Mouse (Mus musculus) kidney, embryonic 15.5 days (tissue): Measurements from ENCODE around the gene Cbx8. TPM values are rescaled to one million over a fixed set of nuclear protein-coding genes. Genes with fewer than 3 reads are reported as not detected.

ENCODE experiments used
- polyA plus RNA-seq: library from polyadenylated mRNA; unstranded; fragments of >200 nt; fragmentation: Nextera tagmentation; extraction: Ambion mirVana; gene quantifications from 2 replicates; pipeline ENCODE4 v1.2.1, GENCODE M21; 2015

Gene Cbx8
- polyA plus RNA-seq, 1 experiment from 2014 or later = 9.8 TPM

Other genes with a start within 250 kb of the Cbx8 start
- gene Rbfox3, start 129.4 kb downstream of the Cbx8 start, polyA plus RNA-seq = 0.32 and 0.79 TPM in 2 replicates
- gene Enpp7, start 52.8 kb downstream of the Cbx8 start, polyA plus RNA-seq = not detected in 2 replicates
- gene Cbx2, start 18.0 kb downstream of the Cbx8 start, polyA plus RNA-seq = 38.9 and 40.7 TPM in 2 replicates
- 8.6 and 9.9 TPM in 2 replicates for gene Cbx4, start 45.3 kb upstream of the Cbx8 start, polyA plus RNA-seq
- 12.8 and 15.0 TPM in 2 replicates for gene Tbc1d16, start 187.5 kb upstream of the Cbx8 start, polyA plus RNA-seq
- 4.6 and 6.5 TPM in 2 replicates for gene Ccdc40, start 187.6 kb upstream of the Cbx8 start, polyA plus RNA-seq
- gene Gaa, start 226.9 kb upstream of the Cbx8 start, polyA plus RNA-seq = 53.9 and 64.8 TPM in 2 replicates